Mouse (Mus musculus) activated CD4-positive, CD25-positive, alpha-beta regulatory T cell, adult 4 months (primary cell): ENCODE measurements around the gene Hoxa9. TPM values are rescaled to one million over a fixed set of nuclear protein-coding genes. Genes with fewer than 3 reads are reported as not detected.

Experiments used
- ATAC-seq: one replicate; pipeline ENCODE4 v1.8.0; 2017
- polyA plus RNA-seq, 2 experiments: library from polyadenylated mRNA; unstranded; fragments of 100-300 nt; shearing (Covaris generic); gene quantifications; one replicate each; pipeline ENCODE4 v1.2.1; 2017

Hoxa9 gene
- under 1 TPM in 1 of 2 experiments, not detected in 1; 0.11 TPM for polyA plus RNA-seq

- ATAC-seq: no peak
Measured at GRCm38 (mm10) chr6:52230516-52231165, at the start of gene Hoxa9. TSS of gene Hoxa9 (minus strand) at chr6:52231089.

GRCm38 (mm10) chr6:52276920-52277319, 46.0 kb upstream of the Hoxa9 start:
- no peak for ATAC-seq

GRCm38 (mm10) chr6:52276382-52276781, 45.5 kb upstream of the Hoxa9 start:
- no peak for ATAC-seq

- ATAC-seq: no peak
Measured at GRCm38 (mm10) chr6:52275563-52276280, 44.8 kb upstream of the Hoxa9 start.

- no peak for ATAC-seq
Measured at GRCm38 (mm10) chr6:52274576-52274975, 43.7 kb upstream of the Hoxa9 start.

- ATAC-seq: no peak
Measured at GRCm38 (mm10) chr6:52273656-52274280, 42.9 kb upstream of the Hoxa9 start.

- ATAC-seq: no peak
Measured at GRCm38 (mm10) chr6:52272766-52273655, 42.1 kb upstream of the Hoxa9 start.

- ATAC-seq: peak; percentile 54
Measured at GRCm38 (mm10) chr6:52270494-52271480, 39.9 kb upstream of the Hoxa9 start.

GRCm38 (mm10) chr6:52268756-52269155, 37.9 kb upstream of the Hoxa9 start:
- ATAC-seq: no peak

GRCm38 (mm10) chr6:52268341-52268740, 37.5 kb upstream of the Hoxa9 start:
- ATAC-seq: no peak

GRCm38 (mm10) chr6:52267691-52268090, 36.8 kb upstream of the Hoxa9 start:
- no peak for ATAC-seq

- no peak for ATAC-seq
Measured at GRCm38 (mm10) chr6:52267221-52267620, 36.3 kb upstream of the Hoxa9 start.

- ATAC-seq: no peak
Measured at GRCm38 (mm10) chr6:52266666-52266985, 35.7 kb upstream of the Hoxa9 start.

- ATAC-seq: no peak
Measured at GRCm38 (mm10) chr6:52265913-52266665, 35.2 kb upstream of the Hoxa9 start.

GRCm38 (mm10) chr6:52265306-52265912, 34.5 kb upstream of the Hoxa9 start:
- no peak for ATAC-seq

- ATAC-seq: no peak
Measured at GRCm38 (mm10) chr6:52264106-52264790, 33.4 kb upstream of the Hoxa9 start.

- no peak for ATAC-seq
Measured at GRCm38 (mm10) chr6:52263321-52263585, 32.4 kb upstream of the Hoxa9 start.

- ATAC-seq: no peak
Measured at GRCm38 (mm10) chr6:52262463-52263320, 31.8 kb upstream of the Hoxa9 start.
